Mouse (Mus musculus): ENCODE results near the gene Rpl10a.

- no peak for TF ChIP-seq CTCF (IDR thresholded peaks at IDR 0.05; ENCODE audit: control insufficient read depth, insufficient read depth, low read length)
- TF ChIP-seq POLR2A (IDR thresholded peaks at IDR 0.05; ENCODE audit: borderline replicate concordance, control insufficient read depth, low read depth, low read length) = no peak
Observed at GRCm38 (mm10) chr17:28290671-28291070, 37.6 kb upstream of the Rpl10a start.
